Mouse (Mus musculus) megakaryocyte progenitor cell, adult 5-6 weeks (primary cell): Measurements from ENCODE around the gene Manbal. TPM values are rescaled to one million over a fixed set of nuclear protein-coding genes. Genes with fewer than 3 reads are reported as not detected.
A peak's percentile ranks its signal among the peaks of the same experiment; 100 is the strongest.
"Not testable (repeated sequence)": the region's sequence is repeated elsewhere in the genome, so short reads cannot be mapped to it uniquely, and the experiment has no call there.

Experiments used
- ATAC-seq: replicated peaks from 2 replicates; pipeline ENCODE4 v1.8.0; 2016; ENCODE audit warnings: mild to moderate bottlenecking, moderate TSS enrichment, inconsistent platforms; ENCODE audit not compliant: poor library complexity
- total RNA-seq, 2 experiments: library from RNA; stranded (forward) in 1 of 2; stranded (reverse) in 1 of 2; fragments of 157-497, 149-512 nt in 1 of 2; fragments of 200-1000 nt in 1 of 2; gene quantifications; 2 replicates each; pipeline versions ENCODE4 v1.2.3 to v1.2.4; 2015 to 2017

Gene Manbal
- total RNA-seq, 2 experiments from 2014 or later = 7.5 to 14.2 TPM

GRCm38 (mm10) chr2:157363031-157363430 is 4.4 kb upstream of the Manbal start:
- ATAC-seq = no peak

DNA sequence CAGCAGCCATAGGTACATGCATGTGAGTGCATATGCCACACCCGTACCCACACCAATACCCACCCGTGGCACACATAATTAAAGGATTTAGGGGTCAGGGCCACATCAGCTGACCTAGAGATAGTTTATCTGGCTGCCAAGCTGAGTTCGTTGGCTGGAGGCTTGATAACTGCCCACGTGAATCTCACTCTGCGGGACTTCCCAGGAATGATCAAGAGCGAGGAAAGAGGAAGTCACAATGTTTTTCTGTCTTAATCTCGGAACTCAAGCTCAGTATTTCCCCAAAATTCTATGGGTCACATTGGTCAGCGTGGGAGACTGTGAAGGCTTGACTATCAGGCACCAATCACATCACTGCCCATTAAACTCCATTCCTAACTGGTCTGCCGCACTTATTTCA is 632 bp upstream of the Manbal start:
- 0 out of 2 replicates have a peak, but pooled peaks have one; percentile 29 for ATAC-seq

GRCm38 (mm10) chr2:157367991-157368390 is 597 bp downstream of the Manbal start:
- peak; percentile 36 for ATAC-seq

DNA sequence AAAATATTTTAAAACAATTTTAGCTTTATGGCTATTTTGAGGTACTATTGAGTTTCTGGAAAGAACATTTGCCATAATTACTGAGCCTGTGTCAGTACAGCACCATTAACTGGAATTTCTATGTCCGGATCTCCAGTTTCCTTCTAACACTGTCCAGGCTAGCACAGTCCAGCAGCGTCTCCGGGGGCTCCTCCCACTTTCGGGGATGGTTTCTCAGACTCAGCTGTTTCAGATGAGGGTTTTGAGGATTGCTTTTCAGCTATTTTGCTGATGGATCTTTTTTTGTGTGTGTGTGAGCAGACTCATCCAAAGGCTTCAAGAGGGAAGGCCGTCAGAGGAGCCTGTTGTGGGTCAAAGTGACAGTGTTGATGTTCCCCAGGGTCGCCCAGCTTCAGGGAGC is 4.3 kb downstream of the Manbal start:
- ATAC-seq = no peak

DNA sequence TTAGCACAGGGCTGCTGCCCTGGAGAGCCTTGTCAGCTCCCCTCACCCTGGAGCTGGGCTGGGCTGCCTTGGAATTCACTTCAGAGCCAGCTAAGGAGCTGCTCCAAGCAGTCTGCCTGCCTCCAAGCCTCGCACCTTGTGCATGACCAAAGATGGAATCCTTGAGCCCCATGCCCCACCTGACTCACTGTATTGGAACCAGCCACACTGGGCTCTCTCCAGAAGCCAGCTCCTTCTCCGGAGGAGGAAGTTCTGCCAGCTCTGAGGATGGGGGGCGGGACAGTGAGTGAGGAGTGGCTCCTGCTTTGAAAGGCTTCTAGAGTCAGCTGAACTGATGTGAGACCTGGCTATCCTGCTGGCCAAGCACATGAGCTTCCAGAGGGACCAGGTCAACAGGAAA is 6.3 kb downstream of the Manbal start:
- ATAC-seq = no peak

- ATAC-seq = no peak
Observed at GRCm38 (mm10) chr2:157375051-157375450, 7.7 kb downstream of the Manbal start.

- no peak for ATAC-seq
Observed at GRCm38 (mm10) chr2:157375794-157376757, 8.7 kb downstream of the Manbal start.

GRCm38 (mm10) chr2:157376995-157377394 is 9.6 kb downstream of the Manbal start:
- ATAC-seq = no peak

- ATAC-seq = no peak
Observed at GRCm38 (mm10) chr2:157384836-157385235, 17.4 kb downstream of the Manbal start.

DNA sequence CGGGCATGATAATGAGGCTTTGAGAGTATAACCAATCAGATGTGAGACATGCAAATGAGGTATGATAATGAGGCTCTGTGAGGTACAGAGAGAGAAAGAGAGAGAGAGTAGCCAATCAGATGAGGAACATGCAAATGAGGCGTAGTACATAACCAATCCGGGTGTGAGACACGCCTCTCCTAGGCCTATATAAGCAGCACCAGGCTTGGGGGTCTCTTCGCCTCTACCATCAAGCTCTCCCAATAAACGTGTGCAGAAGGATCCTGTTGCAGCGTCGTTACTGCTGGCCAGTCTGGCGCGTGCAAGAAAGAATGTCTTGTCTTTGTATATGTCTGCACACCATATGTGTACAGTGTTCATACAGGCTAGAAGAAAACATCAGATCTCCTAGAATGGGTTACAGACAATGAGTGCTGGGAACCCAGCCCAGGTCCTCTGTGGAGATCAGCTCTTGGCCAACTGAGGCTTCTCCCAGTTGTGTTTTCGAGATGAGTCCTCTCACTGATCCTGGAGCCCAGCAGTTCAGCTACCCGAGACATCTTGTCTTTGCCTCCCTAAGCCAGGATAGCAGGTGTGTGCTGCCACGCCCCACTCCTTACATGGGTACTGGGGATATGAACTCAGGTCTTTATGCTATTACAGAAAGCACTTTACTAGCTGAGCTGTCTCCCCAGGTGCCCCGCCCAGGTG is 21.7 kb downstream of the Manbal start:
- ATAC-seq = not testable (repeated sequence)

- no peak for ATAC-seq
Observed at GRCm38 (mm10) chr2:157389591-157389921, 22.2 kb downstream of the Manbal start.

- ATAC-seq = no peak
Observed at GRCm38 (mm10) chr2:157392331-157392730, 24.9 kb downstream of the Manbal start.

DNA sequence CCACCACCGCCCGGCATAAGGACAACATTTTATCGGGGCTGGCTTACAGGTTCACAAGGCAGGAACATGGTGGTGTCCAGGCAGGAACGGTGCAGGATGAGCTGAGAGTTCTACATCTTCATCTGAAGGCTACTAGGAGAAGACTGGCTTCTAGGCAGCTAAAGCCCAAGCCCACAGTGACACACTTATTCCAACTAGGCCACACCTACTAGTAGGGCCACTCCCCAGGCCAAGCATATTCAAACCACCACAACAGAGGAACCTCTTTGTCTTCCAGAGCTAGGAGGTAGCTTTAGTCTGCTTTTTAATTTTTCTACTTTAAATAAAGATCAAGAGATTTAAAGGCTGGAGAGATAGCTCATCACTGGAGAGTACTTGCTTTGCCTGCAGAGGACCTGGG is 26.2 kb downstream of the Manbal start:
- ATAC-seq = no peak

- ATAC-seq = no peak
Observed at GRCm38 (mm10) chr2:157394868-157395267, 27.5 kb downstream of the Manbal start.

GRCm38 (mm10) chr2:157395371-157395770 is 28.0 kb downstream of the Manbal start:
- ATAC-seq = no peak

DNA sequence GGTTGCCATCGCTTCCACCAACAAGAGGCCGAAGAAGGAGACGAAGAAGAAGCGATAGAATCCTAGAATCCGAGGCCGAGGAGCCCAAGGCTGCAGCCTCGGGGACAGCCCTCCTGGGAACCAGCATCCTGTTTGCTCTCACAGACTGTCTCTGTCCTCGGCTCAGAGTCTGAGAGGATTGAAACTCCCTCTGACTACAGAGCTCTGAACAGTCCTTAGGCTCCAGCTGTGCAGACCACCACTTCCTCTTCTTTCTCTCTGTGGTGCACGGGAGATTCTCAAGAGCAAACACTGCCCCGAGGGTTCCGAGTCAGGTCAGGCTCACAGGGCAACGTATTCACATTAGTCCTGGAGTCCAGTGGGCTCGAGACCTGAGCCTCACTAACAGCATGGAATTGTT is 28.6 kb downstream of the Manbal start:
- ATAC-seq = peak; percentile 84

DNA sequence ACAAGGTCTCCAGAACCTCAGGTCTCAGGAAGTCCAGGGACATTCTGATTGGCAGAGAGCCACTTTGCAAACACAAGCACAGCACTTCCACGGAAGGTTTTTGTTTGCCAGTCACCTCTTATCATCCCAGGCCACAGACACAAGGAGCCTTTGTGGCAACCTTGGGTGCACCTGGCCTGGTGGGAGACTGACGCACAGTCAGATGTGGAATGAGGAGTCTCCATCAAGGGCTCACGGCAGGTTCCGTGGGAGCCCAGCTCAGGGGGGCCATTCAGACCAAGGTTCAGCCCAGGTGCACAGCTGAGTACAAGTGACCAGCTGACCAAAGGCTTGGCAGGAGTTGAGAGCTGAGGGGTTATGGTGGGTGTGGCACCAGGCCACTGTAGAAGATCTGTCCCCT is 30.0 kb downstream of the Manbal start:
- ATAC-seq = no peak

- ATAC-seq = no peak
Observed at GRCm38 (mm10) chr2:157398539-157398938, 31.1 kb downstream of the Manbal start.

DNA sequence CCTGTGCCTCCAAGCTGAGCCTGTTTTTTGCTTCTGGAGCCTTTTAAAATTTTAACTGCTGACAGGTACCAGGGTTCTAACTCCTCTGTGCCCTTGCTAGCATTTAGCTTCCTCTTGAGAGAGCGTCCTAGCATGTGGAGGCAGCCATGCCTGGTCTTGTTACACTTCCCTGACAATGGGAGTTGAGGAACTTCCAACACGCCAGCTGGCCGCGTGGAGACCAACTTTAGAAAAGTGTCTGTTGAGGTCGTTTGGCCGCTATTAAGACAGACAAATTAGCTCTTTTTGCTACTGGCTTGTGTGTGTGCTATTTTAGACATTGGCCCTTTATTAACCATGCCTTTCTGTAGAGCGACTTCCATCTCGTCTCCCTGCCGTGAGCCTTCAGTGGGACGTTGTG is 32.4 kb downstream of the Manbal start:
- ATAC-seq = no peak

DNA sequence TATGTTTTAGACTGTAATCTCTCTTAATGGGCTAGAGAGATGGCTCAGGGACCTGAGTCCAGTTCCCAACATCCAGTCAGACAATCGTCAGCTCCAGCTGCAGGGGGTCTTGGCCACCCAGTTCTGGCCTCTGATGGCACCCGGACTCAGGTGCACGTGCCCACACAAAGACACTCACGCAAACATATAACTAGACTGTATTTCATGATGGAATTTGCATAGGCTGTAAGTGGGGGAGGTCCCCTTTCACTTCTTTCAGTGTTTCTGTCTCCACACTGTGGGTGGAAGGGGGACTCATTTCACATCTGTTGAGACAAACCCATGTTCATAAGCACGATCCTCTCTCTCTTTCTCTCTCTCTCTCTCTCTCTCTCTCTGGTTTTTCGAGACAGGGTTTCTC is 33.1 kb downstream of the Manbal start:
- ATAC-seq = no peak

DNA sequence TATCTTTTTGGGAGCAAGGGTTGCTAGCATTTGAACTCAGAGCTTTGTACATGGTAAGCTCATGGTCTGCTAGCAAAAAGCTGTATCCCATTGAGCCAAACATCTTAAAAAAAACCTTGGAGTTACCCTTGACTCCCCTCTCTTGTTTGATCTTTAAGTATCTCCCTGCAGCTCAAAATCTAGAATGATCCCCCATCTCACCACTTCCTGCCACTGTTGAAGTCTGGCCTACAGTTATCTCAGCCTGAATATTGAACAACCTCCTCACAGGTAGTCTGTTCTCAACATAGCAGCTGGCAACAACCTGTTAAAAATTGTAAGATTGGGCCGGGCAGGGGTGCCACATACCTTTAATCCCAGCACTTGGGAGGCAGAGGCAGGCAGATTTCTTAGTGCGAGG is 33.9 kb downstream of the Manbal start:
- ATAC-seq = no peak

DNA sequence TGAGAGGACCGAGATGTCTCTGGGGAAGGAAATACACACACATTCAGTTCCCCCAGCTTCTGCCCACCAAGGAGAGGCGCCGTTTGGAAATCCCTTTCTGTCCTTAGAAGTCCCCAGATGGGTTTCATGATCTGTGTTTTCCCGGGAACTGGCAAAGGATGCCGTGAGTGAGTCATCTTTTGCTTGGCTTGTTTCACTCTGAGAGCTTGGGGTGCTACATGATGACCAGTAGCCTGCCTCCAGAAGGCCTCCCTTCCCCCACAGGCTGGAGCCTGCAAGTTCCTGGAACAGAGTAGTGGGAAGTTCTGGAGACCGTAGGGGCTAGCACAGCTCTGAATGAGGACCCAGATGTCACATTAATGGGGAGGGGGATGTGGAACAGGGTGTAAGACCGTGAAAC is 40.2 kb downstream of the Manbal start:
- ATAC-seq = no peak
